Mouse (Mus musculus) urinary bladder, postnatal 14 days (tissue): Measurements from ENCODE around the gene Zc3h7a.
A peak's percentile ranks its signal among the peaks of the same experiment; 100 is the strongest.

Source experiments
- DNase-seq: peaks from one replicate; pipeline ENCODE4 v3.0.0; 2021; ENCODE audit warnings: low spot score

Zc3h7a gene

DNA sequence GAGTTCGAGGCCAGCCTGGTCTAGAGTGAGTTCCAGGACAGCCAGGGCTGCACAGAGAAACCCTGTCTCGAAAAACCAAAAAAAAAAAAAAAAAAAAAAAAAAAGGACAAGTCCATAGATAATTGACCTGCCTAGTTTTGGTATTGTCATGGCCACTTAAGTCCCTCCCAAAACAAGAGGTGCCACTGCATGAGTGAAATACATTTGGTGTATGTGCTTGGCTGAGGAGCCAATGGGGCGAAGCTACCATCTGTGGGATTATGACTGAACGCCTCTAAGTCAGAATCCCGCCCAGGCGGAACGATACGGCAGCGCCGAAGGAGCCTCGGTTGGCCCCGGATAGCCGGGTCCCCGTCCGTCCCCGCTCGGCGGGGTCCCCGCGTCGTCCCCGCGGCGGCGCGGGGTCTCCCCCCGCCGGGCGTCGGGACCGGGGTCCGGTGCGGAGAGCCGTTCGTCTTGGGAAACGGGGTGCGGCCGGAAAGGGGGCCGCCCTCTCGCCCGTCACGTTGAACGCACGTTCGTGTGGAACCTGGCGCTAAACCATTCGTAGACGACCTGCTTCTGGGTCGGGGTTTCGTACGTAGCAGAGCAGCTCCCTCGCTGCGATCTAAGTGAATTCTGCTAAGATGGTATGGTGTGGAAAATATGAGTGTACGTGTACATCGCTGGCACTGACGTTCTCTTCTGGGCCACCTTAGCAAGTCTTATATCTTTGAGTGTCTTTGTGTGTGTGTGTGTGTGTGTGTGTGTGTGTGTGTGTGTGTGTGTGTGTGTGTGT, 32.3 kb downstream of the Zc3h7a start:
- DNase-seq = peak; percentile 100

DNA sequence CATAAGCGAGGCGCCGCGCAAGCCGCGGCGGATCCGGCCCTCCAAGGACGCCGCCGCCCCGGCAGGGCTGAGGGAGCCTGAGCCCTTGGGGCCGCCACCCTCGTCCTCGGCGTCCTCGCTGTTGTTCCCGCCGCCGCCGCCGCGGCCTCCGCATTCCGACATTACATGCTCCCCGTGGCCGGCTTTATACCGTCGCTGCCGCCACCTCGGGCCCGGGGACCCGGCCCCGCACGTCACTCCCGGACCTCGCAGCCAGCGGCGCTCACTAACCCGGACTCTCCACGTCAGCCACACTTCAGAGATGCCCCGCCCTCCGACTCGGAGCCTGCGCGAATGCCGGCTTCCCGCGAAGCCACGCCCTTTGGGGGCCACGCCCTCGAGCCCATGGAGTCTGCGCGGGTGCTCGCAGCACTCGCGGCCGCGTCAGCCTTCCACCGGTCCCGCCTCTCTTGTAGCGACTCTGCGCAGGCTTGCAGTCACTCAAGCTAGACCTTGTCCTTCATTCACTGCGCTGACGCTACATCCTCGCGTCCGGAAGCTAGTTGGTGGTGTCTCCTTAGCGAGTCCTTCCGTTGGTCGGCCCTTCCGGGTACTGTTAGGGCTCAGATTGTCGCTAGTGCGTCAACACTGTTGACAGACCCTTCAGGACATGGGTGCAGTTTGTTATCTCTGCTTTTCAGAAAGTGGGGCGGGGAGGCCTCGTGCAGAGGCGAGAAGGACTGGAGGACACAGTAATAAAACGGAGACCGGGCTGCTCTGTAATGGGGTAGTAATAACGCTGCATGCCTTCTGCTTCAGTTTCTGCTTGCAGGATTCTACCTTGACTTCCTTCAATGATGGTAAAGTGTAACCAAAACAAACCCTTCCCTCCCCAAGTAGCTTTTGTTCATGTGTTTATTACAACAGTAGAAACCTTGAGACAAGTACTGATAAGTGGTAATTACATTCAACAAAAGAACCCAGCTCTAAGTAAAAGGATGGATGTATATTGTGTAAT, 41.5 kb downstream of the Zc3h7a start, which contains the start of gene Txndc11:
TSS of gene Txndc11 (minus strand) at position 303 of the 997 bp plus-strand sequence.
- peak; percentile 100 for DNase-seq

DNA sequence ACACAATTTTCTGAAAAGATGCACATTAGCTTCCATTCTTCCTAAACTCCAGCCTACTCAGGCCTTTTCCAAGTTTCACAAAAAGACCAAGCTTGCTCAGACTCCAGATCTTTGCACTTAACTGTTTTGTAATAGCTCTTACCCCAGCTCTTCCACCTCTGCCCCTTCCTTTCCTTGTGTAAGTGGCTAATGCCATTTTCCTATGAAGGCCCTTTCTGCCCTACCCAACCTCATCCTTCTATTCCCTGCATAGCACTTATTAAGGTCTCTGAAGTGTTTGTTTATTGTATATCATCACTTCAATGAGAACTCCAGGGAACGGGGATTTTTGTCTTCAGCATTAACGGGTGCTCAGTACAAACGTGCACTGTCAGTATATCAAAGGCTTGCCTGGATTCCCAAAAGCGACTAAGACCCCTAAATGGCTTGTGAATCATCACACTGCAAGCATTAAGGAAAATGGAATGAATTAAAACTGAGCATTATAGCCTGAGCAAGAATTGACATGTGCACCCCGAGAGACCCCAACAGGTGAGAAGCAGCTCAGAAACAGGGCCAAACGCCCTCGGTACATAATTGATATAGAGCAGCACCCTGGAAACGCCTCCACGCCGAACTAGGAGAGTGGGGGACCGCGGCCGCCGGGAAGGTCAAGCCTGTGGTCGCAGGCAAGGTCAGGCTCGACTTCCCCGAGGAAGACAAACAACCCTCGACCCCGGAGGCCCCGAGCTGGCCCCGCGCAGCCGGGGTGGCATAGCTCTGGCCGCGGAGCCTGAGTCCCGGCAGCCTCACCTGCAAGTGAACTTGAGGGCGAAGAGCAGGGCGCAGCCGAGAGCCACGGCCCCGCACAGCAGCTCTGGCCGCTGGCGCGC, 42.5 kb downstream of the Zc3h7a start:
- DNase-seq = no peak

DNA sequence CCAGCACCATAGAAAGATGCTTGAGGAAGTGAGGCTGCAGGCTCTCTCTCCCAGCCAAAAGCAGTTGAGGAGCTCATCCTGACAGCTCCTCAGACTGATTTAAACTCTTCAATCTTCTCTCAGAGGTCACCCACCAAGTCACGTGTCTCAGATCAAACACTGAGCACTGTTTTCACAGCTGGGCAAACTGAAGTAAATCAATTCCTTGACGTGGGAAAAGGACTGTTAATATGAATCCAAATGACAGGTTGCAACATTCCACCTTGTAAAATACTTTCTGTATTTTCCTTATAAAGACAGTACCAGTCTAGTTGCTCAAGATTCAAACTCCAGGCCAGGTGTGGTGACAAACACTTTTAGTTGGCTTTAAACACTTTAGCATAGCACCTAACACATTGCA, 43.4 kb downstream of the Zc3h7a start:
- no peak for DNase-seq

DNA sequence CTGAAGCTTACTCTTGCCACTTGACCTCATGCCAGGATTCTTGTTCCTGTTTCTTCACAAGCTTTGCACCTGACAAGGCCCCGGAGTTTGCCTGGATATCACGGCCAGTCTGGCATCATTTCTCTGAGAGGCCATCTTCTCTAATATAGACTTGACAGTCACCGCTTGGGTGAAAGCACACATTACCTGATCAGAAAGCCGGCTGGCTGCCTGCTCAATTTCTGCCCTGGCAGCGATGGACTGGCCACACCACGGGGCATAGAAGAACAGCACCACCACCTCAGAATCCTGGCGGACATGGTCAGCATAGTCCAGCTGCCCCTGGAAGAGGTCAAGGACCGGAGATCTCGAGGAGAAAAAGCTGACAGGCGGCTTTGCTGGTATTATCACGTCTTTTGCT, 47.9 kb downstream of the Zc3h7a start:
- no peak for DNase-seq

DNA sequence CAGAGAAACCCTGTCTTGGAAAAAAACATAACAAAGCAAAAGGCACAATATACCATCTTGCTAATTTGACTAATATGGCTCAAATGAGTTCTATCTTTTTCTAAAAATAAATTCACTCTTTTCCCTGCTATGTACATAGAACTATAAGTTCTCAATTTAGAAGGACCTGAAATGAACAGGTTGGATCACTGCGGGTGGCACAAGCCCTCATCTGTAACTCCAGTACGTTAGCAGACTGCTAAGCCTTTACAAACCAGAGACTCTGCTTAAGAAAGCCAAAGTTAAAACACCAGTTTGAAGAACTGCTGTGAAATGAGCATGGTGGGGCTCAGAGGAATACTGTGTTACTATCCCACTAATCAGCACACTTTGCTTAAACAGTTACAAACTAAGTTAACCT, 50.8 kb downstream of the Zc3h7a start:
- DNase-seq = no peak

DNA sequence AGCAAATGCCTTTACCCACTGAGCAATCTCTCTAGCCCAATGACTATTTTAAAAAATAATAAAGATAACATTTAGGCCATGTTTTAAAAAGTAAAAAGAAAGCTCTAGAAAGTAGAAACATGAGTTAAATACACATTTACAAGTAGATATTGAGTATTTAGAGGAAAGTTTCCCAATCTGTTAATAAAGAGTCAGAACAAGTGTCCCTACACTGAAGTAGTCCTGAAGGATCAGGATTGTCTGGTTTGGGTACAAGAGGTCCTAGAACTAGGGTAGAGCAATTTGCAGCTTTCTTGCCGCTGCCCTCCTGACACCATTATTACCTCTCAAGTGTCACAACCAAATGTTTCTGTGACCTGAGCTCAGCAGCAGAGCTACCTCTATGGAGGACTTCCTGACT, 52.1 kb downstream of the Zc3h7a start:
- DNase-seq = no peak

DNA sequence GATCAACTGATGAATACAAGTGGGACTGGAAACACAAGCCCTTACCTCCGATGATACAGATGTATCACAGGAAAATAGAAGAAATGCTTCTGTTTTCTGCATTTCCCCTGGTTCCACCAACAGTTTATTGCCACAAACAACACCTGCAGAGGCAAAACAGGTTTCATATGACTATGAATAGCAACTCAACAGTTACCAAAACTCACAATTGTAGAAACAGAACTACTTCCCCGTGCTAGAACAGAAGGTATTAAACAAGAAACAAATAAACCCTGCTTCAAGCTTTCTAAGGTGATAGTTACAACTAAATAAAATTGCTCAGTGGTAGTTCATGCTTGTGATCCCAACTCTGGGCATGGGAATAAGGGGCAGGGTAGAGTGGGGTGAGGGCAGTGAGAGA, 53.6 kb downstream of the Zc3h7a start:
- DNase-seq = no peak

DNA sequence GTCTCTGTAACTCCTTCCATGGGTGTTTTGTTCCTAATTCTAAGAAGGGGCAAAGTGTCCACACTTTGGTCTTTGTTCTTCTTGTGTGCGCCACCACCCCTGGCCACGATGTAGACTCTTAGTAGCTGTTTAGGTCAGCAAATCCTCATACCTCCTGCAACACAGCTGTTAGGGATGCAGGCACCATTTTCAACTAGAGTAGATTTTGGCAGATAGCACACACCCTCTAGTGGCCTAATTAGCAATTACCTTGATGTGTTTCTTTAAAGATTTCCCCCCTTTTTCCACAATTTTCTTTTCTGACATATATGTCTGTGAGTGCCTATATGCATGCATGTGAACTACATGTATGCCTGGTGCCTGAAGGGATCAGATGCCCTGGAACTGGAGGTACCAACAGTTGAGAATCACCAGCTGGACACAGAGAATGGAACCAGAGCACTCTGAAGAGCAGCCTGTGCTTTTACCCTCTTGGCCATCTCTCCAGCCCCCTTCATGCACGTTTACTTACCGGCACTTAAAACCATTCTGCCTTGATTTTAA, 66.9 kb downstream of the Zc3h7a start:
- no peak for DNase-seq

DNA sequence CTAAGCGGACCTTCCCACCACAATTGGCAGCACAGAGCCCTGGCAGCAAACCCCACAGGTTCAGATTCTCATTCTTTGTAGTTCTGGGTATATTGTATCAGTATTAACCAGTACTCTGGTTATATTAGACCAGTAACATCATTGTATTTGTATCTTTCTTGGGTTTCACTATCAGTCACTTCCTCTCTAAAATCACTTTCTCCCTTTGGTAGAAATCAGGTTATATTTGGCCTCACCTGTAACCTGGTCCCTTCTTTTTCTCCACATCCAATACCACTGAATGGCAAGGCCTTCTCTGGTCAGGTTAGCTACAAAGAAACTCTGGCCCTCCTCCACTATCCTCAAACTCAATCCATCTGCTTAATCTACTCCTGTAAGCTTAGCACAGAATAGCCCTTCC, 71.3 kb downstream of the Zc3h7a start:
- DNase-seq = no peak

DNA sequence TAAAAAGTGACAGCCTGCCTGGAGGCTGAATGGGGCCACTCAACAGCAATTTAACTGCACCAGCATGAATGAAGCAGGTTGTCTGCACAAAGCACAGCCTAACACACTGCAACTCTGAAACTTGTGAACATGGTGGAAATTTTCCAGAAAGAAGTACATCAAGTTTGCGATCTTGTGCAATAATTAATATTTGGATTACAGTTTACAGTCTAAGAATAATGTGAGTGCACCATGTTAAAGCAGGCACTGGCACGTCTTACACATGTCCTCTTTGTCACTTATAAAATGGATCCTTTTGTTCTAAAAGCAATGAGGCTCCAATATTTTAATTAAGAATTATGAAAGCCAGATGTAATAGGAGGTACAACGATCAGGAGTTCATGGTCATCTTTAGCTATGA, 78.9 kb downstream of the Zc3h7a start:
- no peak for DNase-seq

DNA sequence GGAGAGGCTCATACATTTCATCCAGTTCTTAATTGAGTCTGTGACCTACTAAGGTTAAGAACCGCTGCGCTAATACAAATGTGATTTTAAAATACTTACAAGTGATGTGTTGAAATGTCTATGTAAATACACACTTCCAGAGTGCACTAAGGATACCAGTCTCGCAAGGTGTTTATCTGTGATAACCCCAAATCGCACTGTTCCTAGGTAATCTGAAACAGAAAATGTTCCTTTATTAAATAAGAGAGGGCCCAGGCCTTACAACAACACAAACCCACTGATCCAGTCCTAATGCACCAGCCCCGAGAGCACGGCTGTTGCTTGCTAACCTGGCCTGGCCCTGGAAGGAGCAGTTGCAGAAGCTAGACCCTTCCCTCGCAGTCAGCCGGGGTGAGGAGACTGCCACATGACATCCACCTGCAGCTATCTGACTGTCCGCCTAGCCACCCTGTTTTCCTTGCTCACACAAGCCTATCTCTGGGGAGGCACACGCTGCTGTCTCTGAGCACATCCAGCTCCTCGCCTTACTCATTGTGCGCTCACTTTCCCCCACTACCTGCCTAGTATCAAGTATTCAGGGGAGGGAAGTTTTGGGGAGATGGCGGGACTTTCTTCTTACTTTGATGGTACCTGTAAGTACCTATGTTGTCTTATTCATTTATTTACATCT, 82.3 kb downstream of the Zc3h7a start:
- no peak for DNase-seq

DNA sequence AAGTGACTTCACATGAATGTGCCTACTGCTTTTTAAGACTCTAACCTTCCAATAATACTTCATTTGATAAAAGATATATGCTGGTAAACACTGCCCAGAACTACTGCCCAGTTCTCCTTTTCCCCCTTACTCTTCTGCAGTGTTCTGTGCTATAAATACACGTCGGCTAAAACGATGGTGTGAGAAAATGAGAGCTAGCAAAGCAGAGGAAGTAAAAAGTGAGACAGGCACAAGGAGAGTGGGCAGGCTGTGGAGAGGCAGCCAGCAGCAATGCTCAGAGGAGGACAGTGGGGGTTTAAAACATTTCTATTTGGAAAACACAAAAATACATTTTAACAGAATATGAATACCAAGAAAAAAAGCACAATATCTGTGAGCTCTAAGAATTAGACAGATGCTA, 83.7 kb downstream of the Zc3h7a start:
- DNase-seq = no peak

DNA sequence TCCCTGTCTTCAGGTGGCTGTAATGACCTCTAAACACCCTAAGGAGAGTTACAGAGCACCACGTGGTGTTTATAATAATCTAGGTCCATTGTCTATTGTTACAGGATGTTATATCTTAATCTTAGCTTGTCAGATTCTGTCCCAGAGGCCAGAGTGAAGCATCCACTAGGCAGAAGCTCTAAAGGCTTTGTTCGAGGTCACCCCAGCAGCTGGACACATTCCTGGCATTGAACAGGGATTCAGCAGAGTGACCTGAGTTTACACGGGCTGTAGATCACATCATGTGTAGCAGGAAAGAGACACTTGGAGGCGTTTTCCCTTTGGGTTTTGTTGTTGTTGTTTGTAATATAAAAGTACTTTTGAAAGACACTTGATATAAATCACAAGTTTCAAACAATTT, 84.1 kb downstream of the Zc3h7a start:
- DNase-seq = no peak

DNA sequence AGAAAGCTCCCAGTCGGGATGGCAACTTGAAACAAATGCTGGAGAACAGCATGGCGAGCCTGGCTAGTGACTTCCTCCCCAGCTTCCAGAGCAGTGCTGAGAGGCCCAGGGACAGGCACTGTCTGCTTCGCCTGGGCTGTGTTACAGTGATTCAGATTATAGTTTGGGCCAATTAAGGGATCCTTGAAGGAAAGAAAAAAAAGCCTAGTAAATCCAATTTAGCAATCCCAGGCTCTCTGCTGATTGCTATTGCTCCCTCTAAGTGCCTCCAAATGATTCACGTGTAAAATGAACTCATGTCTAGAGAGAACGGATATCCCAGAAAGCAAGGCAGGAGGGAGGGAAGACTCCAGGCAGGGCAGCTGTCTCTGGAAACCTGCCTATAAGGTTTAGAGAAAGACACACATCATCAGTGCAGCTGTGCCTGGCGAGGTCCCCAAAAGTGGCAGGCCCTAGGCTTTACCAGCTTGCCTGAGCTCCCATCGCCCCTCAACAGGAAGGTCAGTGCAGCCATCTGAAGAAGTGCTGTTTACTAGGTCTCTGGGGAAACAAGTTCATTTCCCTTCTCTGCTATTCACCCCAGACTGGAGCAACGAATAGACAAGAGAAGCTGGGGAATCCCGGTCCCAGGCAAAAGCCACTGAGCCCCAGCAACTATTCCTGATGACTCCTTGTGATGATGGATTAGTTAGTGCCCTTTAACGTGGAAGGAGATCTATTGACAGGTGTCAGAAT, 85.2 kb downstream of the Zc3h7a start:
- no peak for DNase-seq

DNA sequence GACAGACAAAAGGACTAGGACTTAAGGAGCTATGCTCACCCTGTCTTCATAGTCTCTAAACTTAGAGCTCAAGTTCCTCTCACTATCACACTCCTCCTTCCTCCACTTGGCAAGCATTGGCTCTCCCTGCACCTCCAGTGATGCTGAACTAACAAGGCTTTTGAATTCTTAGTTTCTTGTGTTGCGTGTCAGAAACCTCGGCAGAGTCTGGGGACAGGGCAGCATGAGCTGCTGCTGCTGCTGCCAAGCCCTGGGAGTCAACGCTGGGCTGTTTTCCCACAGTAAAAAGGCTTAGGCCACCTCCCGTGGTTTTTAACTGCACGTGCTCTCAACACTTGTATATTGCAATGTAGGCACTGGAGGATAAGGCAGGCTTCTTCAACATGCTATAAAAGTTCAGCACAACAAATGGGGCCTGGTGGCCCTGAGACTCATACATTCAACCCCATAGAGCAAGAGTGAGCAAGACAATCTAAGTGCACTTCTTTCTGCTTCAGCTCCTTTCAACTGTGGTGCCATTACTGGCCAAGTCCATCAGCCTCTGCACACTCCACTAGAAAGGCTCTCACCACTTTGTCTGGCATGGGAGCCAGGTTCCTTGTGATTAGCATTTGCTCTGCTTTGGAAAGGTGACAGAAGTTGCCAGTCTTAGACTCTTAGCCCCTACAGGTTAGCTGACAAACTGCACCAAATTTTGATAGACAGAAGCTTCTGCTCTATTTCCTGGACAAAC, 89.2 kb downstream of the Zc3h7a start:
- no peak for DNase-seq
